Mouse (Mus musculus) kidney, adult 2 months (tissue): ENCODE measurements around the gene Bglap3. TPM values are rescaled to one million over a fixed set of nuclear protein-coding genes. Genes with fewer than 3 reads are reported as not detected.
A peak's percentile ranks its signal among the peaks of the same experiment; 100 is the strongest.
"Not testable (repeated sequence)": the region's sequence is repeated elsewhere in the genome, so short reads cannot be mapped to it uniquely, and the experiment has no call there.

Experiments
- DNase-seq: peaks from one replicate; pipeline ENCODE4 v3.0.0; 2021
- H3K27ac ChIP-seq: fragments of 200-500 bp; 2 replicates; pipeline ENCODE4 v1.5.1; 2012; ENCODE audit warnings: low read depth, low read length, control low read depth, inconsistent platforms; ENCODE audit not compliant: insufficient read depth
- H3K27me3 ChIP-seq: fragments of 200-500 bp; replicated peaks from 2 replicates; pipeline ENCODE4 v1.6.1; 2012; ENCODE audit warnings: mild to moderate bottlenecking, moderate library complexity, low read length, inconsistent platforms; ENCODE audit not compliant: control insufficient read depth, insufficient read depth
- H3K36me3 ChIP-seq: fragments of 200-500 bp; 2 replicates; pipeline ENCODE4 v1.6.1; 2012; ENCODE audit warnings: mild to moderate bottlenecking, moderate library complexity, low read length, inconsistent platforms; ENCODE audit not compliant: control insufficient read depth, insufficient read depth
- H3K4me1 ChIP-seq: fragments of 200-500 bp; 2 replicates; pipeline ENCODE4 v1.6.1; 2011; ENCODE audit warnings: low read length; ENCODE audit not compliant: control insufficient read depth, insufficient read depth
- H3K4me3 ChIP-seq: fragments of 200-500 bp; 2 replicates; pipeline ENCODE4 v1.5.1; 2011; ENCODE audit warnings: mild to moderate bottlenecking, low read depth, low read length, control low read depth; ENCODE audit not compliant: insufficient read depth
- CTCF ChIP-seq: fragments of 200-500 bp; conservative IDR thresholded peaks from 2 replicates; pipeline ENCODE4 v1.5.1; 2011; ENCODE audit warnings: low read depth, mild to moderate bottlenecking, control low read depth, low read length, moderate library complexity, mixed read lengths; ENCODE audit not compliant: insufficient read depth, insufficient read length
- POLR2A ChIP-seq: fragments of 200-500 bp; IDR thresholded peaks from one replicate; pipeline ENCODE4 v1.6.1; 2011; ENCODE audit warnings: low read depth, low read length, control low read depth
- WGBS: fragments of 180-500 bp; shearing (Covaris S2); methylation state at CpG from one replicate; pipeline ENCODE4 v1.1.7; 2018; 5-methylcytosine and 5-hydroxymethylcytosine counted together
- polyA plus RNA-seq: library from polyadenylated mRNA; depleted of rRNA; stranded (reverse); fragments of >200 nt; gene quantifications from 2 replicates; pipeline ENCODE4 v1.2.3, GENCODE M21; 2012; rRNA removed

Bglap3 gene
- polyA plus RNA-seq = 3.2 and 3.5 TPM in 2 replicates

DNA sequence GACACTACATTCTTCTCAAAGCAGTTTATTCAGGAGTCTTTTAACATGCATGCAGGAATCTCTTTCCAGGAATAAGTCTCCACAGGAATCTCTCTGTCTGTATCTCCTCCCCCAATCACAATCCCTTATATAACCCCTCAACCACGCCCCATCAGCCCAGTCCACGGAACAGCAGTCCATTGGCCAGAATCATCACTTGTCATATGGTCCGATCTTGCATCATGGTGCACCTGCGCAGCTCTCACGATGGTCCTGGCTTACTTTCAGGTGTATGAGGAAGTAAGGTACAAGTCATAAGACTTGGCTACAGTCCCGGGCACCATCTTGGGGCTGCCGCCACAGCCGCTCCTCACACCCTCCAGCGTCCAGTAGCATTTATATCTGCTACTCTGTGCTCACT is at the start of gene Bglap3:
Gene Bglap3, minus strand, starts transcription at position 101 of the 400 bp plus-strand sequence.
- not testable (repeated sequence) for H3K4me1 ChIP-seq, H3K4me3 ChIP-seq, H3K27me3 ChIP-seq, H3K36me3 ChIP-seq, DNase-seq, H3K27ac ChIP-seq
- 91% methylated on average over 9 of the region's 9 CpGs for WGBS

DNA sequence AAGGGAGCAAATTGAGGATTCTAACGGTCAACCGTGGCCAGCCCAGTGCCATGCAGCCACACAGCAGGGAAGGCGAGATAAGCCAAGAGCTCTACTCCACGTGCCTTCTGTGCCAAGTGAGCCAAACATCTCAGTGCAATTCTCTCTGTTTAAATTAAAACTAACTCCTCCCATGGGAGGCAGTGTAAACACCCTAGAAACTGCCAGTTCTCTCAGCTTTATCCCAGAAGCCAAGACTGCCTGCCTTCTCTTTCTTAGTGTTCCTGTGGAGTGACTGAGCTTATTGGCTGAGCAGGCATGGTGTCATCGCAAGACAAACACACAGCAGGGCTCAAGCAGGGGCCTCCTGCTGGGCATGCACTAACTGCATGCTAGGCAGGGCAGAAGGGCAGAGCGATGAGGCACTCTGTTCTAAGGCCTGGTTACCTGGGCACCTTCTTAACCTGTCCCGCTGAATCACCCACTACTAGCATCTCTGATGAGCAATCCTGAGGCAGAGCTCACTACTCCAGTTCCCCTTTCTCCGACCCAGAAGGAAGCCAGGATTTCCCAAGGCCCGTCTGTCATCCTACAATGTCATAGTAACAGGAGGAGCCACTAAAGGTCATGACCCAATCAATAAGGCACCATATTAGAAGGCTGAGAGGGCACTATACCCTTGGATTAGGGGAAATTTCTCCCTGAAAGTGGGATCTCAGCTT is 49.6 kb upstream of the Bglap3 start:
- Histone ChIP-seq H3K27me3 (no peaks in the 10 kb centered on the region), H3K4me3 (no peak overlapping the region), H3K27ac (no peak overlapping the region), H3K4me1 (peaks cover 23% of the 10 kb centered on the region), H3K36me3 (no peaks in the 10 kb centered on the region)
- peak; percentile 82 for DNase-seq
- TF ChIP-seq POLR2A = no peak
- TF ChIP-seq CTCF = 0 out of 2 replicates have a peak, but pooled peaks have one; percentile 27
- WGBS = 40% methylated on average over 9 of the region's 9 CpGs

DNA sequence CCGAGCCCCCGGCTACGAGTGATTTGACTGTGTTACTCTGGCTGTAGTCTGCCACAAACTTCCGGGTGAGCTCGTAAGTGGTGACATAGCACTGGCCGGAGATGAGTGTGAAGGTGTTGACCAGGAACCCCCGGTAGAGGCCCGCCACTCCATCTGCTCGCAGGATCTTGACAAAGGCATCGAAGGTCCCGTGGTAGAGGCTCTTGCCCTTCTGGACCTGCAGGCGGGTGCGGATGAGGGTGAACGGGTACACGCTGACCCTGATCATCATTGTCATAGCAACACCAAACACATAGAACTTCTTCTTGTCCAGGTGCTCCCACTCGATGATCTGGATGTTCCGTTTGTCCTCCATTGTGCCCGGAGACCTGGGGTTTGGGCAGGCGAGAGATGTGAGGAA is 48.2 kb upstream of the Bglap3 start:
- H3K4me3 ChIP-seq = no peak overlapping the region
- peak; percentile 34 for DNase-seq
- H3K4me1 ChIP-seq = peaks cover 22% of the 10 kb centered on the region
- TF ChIP-seq CTCF (no peak), POLR2A (no peak)
- WGBS = 67% methylated on average over 19 of the region's 19 CpGs
- H3K27me3 ChIP-seq = no peaks in the 10 kb centered on the region
- H3K36me3 ChIP-seq = no peaks in the 10 kb centered on the region
- no peak overlapping the region for H3K27ac ChIP-seq

DNA sequence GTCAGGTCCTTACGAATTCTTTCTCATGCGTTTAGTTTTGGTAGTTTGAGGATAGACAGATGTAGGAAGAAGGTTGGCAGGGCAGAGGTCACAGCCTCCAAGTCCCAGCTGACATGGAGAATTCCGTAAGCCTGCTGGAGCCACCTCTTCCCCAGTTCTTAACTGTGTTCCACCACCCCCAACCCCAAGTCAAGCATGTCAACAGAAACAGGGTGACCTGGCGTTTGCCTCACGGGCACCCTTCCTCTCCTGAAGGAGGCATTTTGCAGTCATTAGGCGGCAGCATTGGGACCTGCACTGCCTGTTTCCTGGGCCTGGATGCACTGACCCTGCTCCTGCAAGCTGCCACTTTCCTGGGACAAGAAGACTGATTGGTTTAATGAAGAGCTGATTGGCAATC is 45.5 kb upstream of the Bglap3 start:
- H3K4me1 ChIP-seq = peaks cover 13% of the 10 kb centered on the region
- no peaks in the 10 kb centered on the region for H3K27me3 ChIP-seq
- WGBS = 70% methylated on average over 6 of the region's 6 CpGs
- TF ChIP-seq POLR2A (no peak), CTCF (no peak)
- H3K27ac ChIP-seq = no peak overlapping the region
- H3K4me3 ChIP-seq = no peak overlapping the region
- H3K36me3 ChIP-seq = no peaks in the 10 kb centered on the region; the same call in 1 of the 2 replicates
- no peak for DNase-seq

DNA sequence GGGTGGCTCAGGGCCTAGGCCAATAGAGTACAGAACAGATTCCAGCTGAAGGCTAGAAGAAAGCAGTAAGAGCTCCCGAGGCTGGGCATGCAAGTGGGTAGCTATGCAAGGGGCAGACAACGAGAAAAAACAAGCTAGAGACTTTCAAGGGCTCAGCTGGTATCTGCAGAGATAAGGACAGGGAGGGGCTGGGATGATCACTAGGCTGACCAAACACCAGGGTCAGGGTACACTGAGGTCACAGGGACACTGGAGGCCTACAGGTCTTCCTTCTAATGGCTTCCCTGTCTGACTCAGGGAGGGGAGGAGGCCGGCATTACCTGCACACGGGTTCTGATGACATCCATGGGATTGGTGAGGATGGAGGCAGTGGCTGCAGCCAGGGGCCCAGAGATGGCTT is 43.1 kb upstream of the Bglap3 start:
- Histone ChIP-seq H3K4me3 (no peak overlapping the region), H3K4me1 (peaks cover 2% of the 10 kb centered on the region; the same call in 1 of the 2 replicates), H3K36me3 (no peaks in the 10 kb centered on the region; the same call in 1 of the 2 replicates), H3K27ac (no peak overlapping the region), H3K27me3 (no peaks in the 10 kb centered on the region)
- TF ChIP-seq CTCF (no peak), POLR2A (no peak)
- WGBS = 75% methylated on average over 4 of the region's 4 CpGs
- no peak for DNase-seq

DNA sequence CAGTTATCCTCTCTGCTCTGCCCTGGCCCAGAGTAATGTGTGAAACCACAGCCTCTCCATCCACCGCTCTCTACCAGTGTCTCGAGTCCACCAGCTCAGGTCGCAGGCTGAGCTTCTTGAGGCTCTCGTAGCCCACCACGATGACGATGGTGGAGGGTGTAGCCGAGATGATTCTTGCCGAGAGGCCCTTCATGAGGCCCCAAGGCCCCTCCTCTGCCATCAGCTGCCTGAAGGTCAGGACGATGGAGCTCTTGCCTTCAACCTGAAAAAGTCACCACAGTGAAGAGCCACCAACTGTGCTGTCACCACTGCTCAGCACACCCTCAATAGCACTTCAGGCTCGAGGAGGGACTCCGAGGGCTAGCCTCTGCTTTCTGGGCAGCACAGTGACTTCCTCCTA is 40.1 kb upstream of the Bglap3 start:
- Histone ChIP-seq H3K4me3 (no peak overlapping the region), H3K27me3 (no peaks in the 10 kb centered on the region), H3K4me1 (peaks cover 5% of the 10 kb centered on the region; the same call in 1 of the 2 replicates), H3K27ac (no peak overlapping the region), H3K36me3 (no peaks in the 10 kb centered on the region; the same call in 1 of the 2 replicates)
- 88% methylated on average over 11 of the region's 11 CpGs for WGBS
- no peak for DNase-seq
- no peak for TF ChIP-seq POLR2A
- TF ChIP-seq CTCF = no peak

DNA sequence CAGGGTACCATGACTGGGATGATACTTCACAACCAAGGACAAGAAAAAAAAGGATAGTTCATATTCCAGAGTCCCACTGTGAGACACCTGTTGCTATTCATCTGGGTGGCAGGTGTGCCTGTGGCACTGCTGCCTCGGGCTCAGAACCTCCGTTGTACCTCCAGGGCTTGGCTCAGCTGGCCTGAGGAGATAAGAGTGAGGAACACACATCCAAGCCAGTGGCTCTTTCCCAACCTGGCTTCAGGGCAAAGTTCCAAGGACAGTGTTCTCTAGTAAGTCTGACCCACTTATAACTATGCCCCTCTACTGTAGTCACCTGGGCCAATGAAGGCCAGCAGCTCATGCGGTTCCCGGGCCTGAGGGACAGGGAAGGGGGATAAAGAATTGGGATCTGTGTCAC is 39.1 kb upstream of the Bglap3 start:
- no peak for DNase-seq
- no peaks in the 10 kb centered on the region; the same call in 1 of the 2 replicates for H3K36me3 ChIP-seq
- TF ChIP-seq CTCF = no peak
- no peak for TF ChIP-seq POLR2A
- no peak overlapping the region for H3K27ac ChIP-seq
- WGBS = 73% methylated on average over 4 of the region's 4 CpGs
- H3K4me1 ChIP-seq = peaks cover 5% of the 10 kb centered on the region; the same call in 1 of the 2 replicates
- H3K27me3 ChIP-seq = no peaks in the 10 kb centered on the region
- H3K4me3 ChIP-seq = no peak overlapping the region
